Mouse (Mus musculus): ENCODE measurements around the gene Acadm. TPM values are rescaled to one million over a fixed set of nuclear protein-coding genes. Genes with fewer than 3 reads are reported as not detected.

Gene Acadm
- polyA plus RNA-seq, 1 experiment from 2014 or later = 45.7 TPM

DNA sequence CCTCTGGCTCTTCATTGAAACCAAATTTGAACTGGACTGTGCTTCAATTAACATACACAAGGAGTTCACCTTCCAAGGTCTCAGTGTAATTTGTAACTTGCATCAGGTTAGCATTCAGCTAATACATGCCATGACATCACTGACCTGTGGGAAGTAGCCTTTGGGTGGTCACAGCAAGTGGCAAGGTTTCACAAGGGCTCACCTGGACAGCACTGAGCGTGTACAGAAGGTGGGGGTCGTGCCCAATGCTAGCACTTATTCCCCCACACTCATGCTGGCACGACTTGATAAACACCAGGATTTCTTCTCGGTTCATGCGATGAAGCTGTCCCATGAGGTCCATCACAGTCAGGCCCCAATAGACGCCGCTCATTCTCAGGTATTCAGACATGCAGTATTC lies 33.9 kb downstream of the Acadm start:
- Histone ChIP-seq H3K27ac (ENCODE audit: low read depth) (0 out of 2 replicates have a peak overlapping the region, but pooled peaks have one; percentile 1), H3K9me3 (ENCODE audit: low read depth, low read length) (no peaks in the 10 kb centered on the region), H3K4me2 (peak overlapping the region; percentile 68), H3K4me1 (ENCODE audit: insufficient read depth) (peaks cover 12% of the 10 kb centered on the region), H3K36me3 (ENCODE audit: insufficient read depth) (peaks cover 62% of the 10 kb centered on the region), H3K9ac (peak overlapping the region; percentile 92), H3K4me3 (ENCODE audit: low read depth, low read length) (peak overlapping the region; percentile 66), H3K27me3 (ENCODE audit: insufficient read depth, low read length) (no peaks in the 10 kb centered on the region)
- ATAC-seq (ENCODE audit: insufficient read depth) (no peak), DNase-seq (no peak)
- no peak for TF ChIP-seq CTCF (IDR thresholded peaks at IDR 0.05; ENCODE audit: low read depth)
- WGBS = 67% methylated on average over 7 of the region's 7 CpGs

DNA sequence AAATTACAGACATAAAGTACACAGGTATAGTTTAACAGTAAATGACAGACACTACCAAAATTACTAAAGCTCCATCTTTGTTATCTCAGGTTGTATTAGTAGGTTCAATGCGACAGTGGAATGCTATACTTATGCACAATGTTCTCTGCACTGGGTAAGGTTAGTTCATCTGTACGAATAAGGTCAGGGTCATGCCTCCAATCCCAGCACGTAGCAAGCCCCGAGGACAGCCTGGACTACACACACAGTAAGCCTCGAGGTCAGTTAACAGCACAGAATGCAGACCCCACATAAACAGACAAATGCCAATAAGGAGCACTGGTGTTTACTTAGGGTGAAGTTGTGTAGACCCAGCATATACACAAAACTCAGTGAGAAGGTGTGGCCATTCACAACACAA lies 35.5 kb downstream of the Acadm start:
- Histone ChIP-seq H3K9me3 (ENCODE audit: low read depth, low read length) (no peaks in the 10 kb centered on the region), H3K36me3 (ENCODE audit: insufficient read depth) (peaks cover 78% of the 10 kb centered on the region), H3K27ac (ENCODE audit: low read depth) (no peak overlapping the region), H3K27me3 (ENCODE audit: insufficient read depth, low read length) (no peaks in the 10 kb centered on the region), H3K4me2 (no peak overlapping the region; the same call in 1 of the 2 replicates), H3K4me3 (ENCODE audit: low read depth, low read length) (no peak overlapping the region; the same call in 1 of the 2 replicates), H3K9ac (no peak overlapping the region), H3K4me1 (ENCODE audit: insufficient read depth) (peaks cover 12% of the 10 kb centered on the region)
- DNase-seq (no peak), ATAC-seq (ENCODE audit: insufficient read depth) (no peak)
- 70% methylated on average over 5 of the region's 5 CpGs for WGBS
- TF ChIP-seq CTCF (IDR thresholded peaks at IDR 0.05; ENCODE audit: low read depth) = no peak

- no peak for TF ChIP-seq CTCF (IDR thresholded peaks at IDR 0.05; ENCODE audit: low read depth)
- Histone ChIP-seq H3K4me3 (ENCODE audit: low read depth, low read length) (no peak within 1 kb of the TSS), H3K9me3 (ENCODE audit: low read depth, low read length) (no peaks in the 10 kb centered on the region), H3K9ac (no peak within 1 kb of the TSS), H3K27ac (ENCODE audit: low read depth) (no peak within 1 kb of the TSS), H3K4me2 (no peak within 1 kb of the TSS), H3K4me1 (ENCODE audit: insufficient read depth) (peaks cover 8% of the 10 kb centered on the region), H3K27me3 (ENCODE audit: insufficient read depth, low read length) (no peaks in the 10 kb centered on the region), H3K36me3 (ENCODE audit: insufficient read depth) (peaks cover 82% of the 10 kb centered on the region)
- 77% methylated on average over 9 of the region's 9 CpGs for WGBS
- ATAC-seq (ENCODE audit: insufficient read depth) (peak; percentile 19; the same call in 1 of the 2 replicates), DNase-seq (no peak)
These were observed 38.1 kb downstream of the Acadm start, which contains the start of gene Msh4 for GRCm38 (mm10) chr3:153906136-153906871. Msh4 (minus strand) TSS chr3:153906138.

GRCm38 (mm10) chr3:153905251-153906135 lies 38.9 kb downstream of the Acadm start:
- H3K27ac ChIP-seq (ENCODE audit: low read depth) = no peak overlapping the region
- H3K36me3 ChIP-seq (ENCODE audit: insufficient read depth) = peaks cover 74% of the 10 kb centered on the region
- peak; percentile 30 for ATAC-seq (ENCODE audit: insufficient read depth)
- no peak overlapping the region for H3K9ac ChIP-seq
- no peaks in the 10 kb centered on the region for H3K9me3 ChIP-seq (ENCODE audit: low read depth, low read length)
- no peak overlapping the region for H3K4me2 ChIP-seq
- H3K4me3 ChIP-seq (ENCODE audit: low read depth, low read length) = no peak overlapping the region
- no peaks in the 10 kb centered on the region for H3K27me3 ChIP-seq (ENCODE audit: insufficient read depth, low read length)
- WGBS = 81% methylated on average over 49 of the region's 49 CpGs
- DNase-seq = no peak
- H3K4me1 ChIP-seq (ENCODE audit: insufficient read depth) = peaks cover 5% of the 10 kb centered on the region; the same call in 1 of the 2 replicates
- no peak for TF ChIP-seq CTCF (IDR thresholded peaks at IDR 0.05; ENCODE audit: low read depth)

DNA sequence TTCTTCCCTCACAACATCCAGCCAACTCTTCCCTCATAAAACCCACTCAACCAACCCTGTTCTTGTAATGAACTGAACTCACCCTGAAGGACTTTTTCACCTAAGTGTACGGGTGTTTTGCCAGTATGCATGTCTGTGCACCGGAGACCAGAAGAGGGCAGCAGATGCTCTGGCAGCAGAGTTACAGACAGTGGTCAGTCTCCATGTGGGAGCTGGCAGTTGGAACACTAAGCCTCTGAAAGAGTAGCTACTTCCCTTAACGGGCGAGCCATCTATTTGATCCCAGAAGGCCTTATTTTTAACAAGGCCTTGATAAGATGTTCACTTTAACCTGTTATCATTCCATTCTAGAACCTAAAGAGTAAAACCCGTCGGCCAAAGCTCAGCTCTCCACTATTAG lies 39.8 kb downstream of the Acadm start:
- Histone ChIP-seq H3K9me3 (ENCODE audit: low read depth, low read length) (no peaks in the 10 kb centered on the region), H3K27me3 (ENCODE audit: insufficient read depth, low read length) (no peaks in the 10 kb centered on the region), H3K4me3 (ENCODE audit: low read depth, low read length) (no peak overlapping the region), H3K9ac (no peak overlapping the region), H3K27ac (ENCODE audit: low read depth) (no peak overlapping the region), H3K4me2 (no peak overlapping the region), H3K36me3 (ENCODE audit: insufficient read depth) (peaks cover 65% of the 10 kb centered on the region), H3K4me1 (ENCODE audit: insufficient read depth) (peaks cover under 1% of the 10 kb centered on the region; the same call in 1 of the 2 replicates)
- WGBS = 68% methylated on average over 6 of the region's 6 CpGs
- ATAC-seq (ENCODE audit: insufficient read depth) = peak; percentile 69
- DNase-seq = peak; percentile 76
- TF ChIP-seq CTCF (IDR thresholded peaks at IDR 0.05; ENCODE audit: low read depth) = peak; percentile 72

DNA sequence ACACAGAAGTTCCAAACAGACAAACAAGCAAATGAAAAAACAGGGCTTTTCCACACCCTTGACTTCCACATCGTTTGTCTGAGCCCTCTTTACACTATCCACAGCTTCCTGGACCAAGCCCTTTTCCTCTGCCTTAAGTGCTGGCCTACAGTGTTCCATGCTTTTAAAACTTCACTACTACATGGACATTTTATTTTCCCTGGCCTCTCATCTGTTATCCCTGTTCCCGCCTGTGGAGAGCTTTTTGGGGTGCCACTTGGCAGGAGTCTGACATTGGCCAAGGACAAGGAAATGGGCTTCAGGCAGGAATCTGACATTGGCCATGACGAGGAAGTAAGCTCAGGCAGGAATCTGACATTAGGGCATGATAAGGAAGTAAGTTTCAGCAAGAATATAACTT lies 41.8 kb downstream of the Acadm start:
- no peaks in the 10 kb centered on the region for H3K27me3 ChIP-seq (ENCODE audit: insufficient read depth, low read length)
- H3K4me1 ChIP-seq (ENCODE audit: insufficient read depth) = no peaks in the 10 kb centered on the region
- DNase-seq (no peak), ATAC-seq (ENCODE audit: insufficient read depth) (no peak)
- H3K4me2 ChIP-seq = no peak overlapping the region
- whole genome bisulfite sequencing = 51% methylated on average over 3 of the region's 3 CpGs
- no peak for TF ChIP-seq CTCF (IDR thresholded peaks at IDR 0.05; ENCODE audit: low read depth)
- H3K27ac ChIP-seq (ENCODE audit: low read depth) = no peak overlapping the region
- H3K4me3 ChIP-seq (ENCODE audit: low read depth, low read length) = no peak overlapping the region
- H3K36me3 ChIP-seq (ENCODE audit: insufficient read depth) = peaks cover 45% of the 10 kb centered on the region
- no peaks in the 10 kb centered on the region for H3K9me3 ChIP-seq (ENCODE audit: low read depth, low read length)
- no peak overlapping the region for H3K9ac ChIP-seq

- no peak for ATAC-seq (ENCODE audit: insufficient read depth)
- WGBS = 55% methylated on average over 1 of the region's 1 CpGs
- no peak for TF ChIP-seq CTCF (IDR thresholded peaks at IDR 0.05; ENCODE audit: low read depth)
These were observed 42.5 kb downstream of the Acadm start for GRCm38 (mm10) chr3:153901904-153902303.

More at GRCm38 (mm10) chr3:153901904-153902303, 42.5 kb downstream of the Acadm start:
- H3K4me2 ChIP-seq = no peak overlapping the region
- H3K4me1 ChIP-seq (ENCODE audit: insufficient read depth) = no peaks in the 10 kb centered on the region
- no peak for DNase-seq
- H3K9ac ChIP-seq = no peak overlapping the region
- H3K9me3 ChIP-seq (ENCODE audit: low read depth, low read length) = no peaks in the 10 kb centered on the region
- H3K27me3 ChIP-seq (ENCODE audit: insufficient read depth, low read length) = no peaks in the 10 kb centered on the region
- no peak overlapping the region for H3K4me3 ChIP-seq (ENCODE audit: low read depth, low read length)
- H3K27ac ChIP-seq (ENCODE audit: low read depth) = no peak overlapping the region
- H3K36me3 ChIP-seq (ENCODE audit: insufficient read depth) = peaks cover 38% of the 10 kb centered on the region

Data from lung, embryonic 14.5 days (tissue).